ENCODE assay signal across 8 mouse cellular contexts in the genomic region with DNA sequence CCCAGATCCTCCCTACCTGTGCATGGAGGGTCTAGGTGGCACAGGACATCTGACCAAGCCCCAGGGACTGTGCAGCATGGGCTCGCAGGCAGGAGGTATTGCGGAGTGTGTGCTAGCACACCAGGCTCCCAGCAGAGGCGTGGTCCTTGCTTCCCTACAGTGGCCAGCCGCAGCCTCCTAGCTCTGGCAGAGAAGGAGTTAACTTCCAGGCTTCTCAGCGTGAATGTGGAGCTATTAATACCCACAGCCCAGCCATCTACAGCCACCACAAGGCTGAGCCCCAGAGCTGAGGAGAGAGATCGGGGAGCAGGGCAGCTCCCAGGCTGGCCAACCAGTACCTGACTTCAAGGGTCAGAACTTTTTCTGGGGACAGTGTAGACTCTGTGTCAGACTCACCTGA. TPM values are rescaled to one million over a fixed set of nuclear protein-coding genes. Genes with fewer than 3 reads are reported as not detected.
DNase-seq lines count a peak whose midpoint lies in the region; ATAC-seq and TF ChIP-seq lines count a peak whose summit lies in the region.

No protein-coding gene starts in this region.

- no peak for DNase-seq in lung, postnatal 0 days (ENCODE audit: low spot score)
- no peak for DNase-seq in lung, postnatal 4 days
- DNase-seq in hindbrain, embryonic 14.5 days (ENCODE audit: low spot score): no peak
- peak; percentile 59 for DNase-seq in skeletal muscle tissue, adult 2 months (ENCODE audit: low read depth, low spot score)
- DNase-seq in adrenal gland, postnatal 4 days (ENCODE audit: low spot score in 2 of 2): no peak
- no peak for DNase-seq in natural killer cell, adult 2 months (ENCODE audit: low spot score in 2 of 2)
- DNase-seq in liver: no peak

- H3K4me1 ChIP-seq in lung, postnatal 0 days (ENCODE audit: insufficient read depth, low read depth, low read length): no peaks in the 10 kb centered on the region
- peaks cover 6% of the 10 kb centered on the region for H3K4me1 ChIP-seq in forebrain, embryonic 15.5 days
- peaks cover 6% of the 10 kb centered on the region for H3K4me1 ChIP-seq in hindbrain, embryonic 14.5 days (replicated peaks; ENCODE audit: control insufficient read depth, insufficient read depth, low read length)

- no peaks in the 10 kb centered on the region for H3K36me3 ChIP-seq in lung, postnatal 0 days (ENCODE audit: insufficient read depth, low read length)
- no peaks in the 10 kb centered on the region for H3K36me3 ChIP-seq in forebrain, embryonic 15.5 days
- no peaks in the 10 kb centered on the region for H3K36me3 ChIP-seq in hindbrain, embryonic 14.5 days (replicated peaks; ENCODE audit: control insufficient read depth, insufficient read depth)

- WGBS in lung, postnatal 0 days: 2% methylated on average over 6 of the region's 6 CpGs
- WGBS in forebrain, embryonic 15.5 days: 9% methylated on average over 6 of the region's 6 CpGs
- 4% methylated on average over 6 of the region's 6 CpGs for WGBS in hindbrain, embryonic 14.5 days

- TF ChIP-seq EP300 in lung, postnatal 0 days (IDR thresholded peaks at IDR 0.05): no peak

- no peak overlapping the region for H3K9ac ChIP-seq in lung, postnatal 0 days (replicated peaks; ENCODE audit: low read depth)
- H3K9ac ChIP-seq in forebrain, embryonic 15.5 days (replicated peaks): 0 out of 2 replicates have a peak overlapping the region, but pooled peaks have one; percentile 19
- H3K9ac ChIP-seq in hindbrain, embryonic 14.5 days: 0 out of 2 replicates have a peak overlapping the region, but pooled peaks have one; percentile 13

- H3K27ac ChIP-seq in lung, postnatal 0 days (ENCODE audit: low read length): no peak overlapping the region
- no peak overlapping the region for H3K27ac ChIP-seq in forebrain, embryonic 15.5 days (replicated peaks)
- H3K27ac ChIP-seq in hindbrain, embryonic 14.5 days: no peak overlapping the region

- H3K27me3 ChIP-seq in lung, postnatal 0 days (replicated peaks; ENCODE audit: insufficient read depth, low read length): no peaks in the 10 kb centered on the region
- no peaks in the 10 kb centered on the region for H3K27me3 ChIP-seq in forebrain, embryonic 15.5 days
- no peaks in the 10 kb centered on the region for H3K27me3 ChIP-seq in hindbrain, embryonic 14.5 days (ENCODE audit: control insufficient read depth, insufficient read depth, low read length)

- no peak overlapping the region for H3K4me2 ChIP-seq in lung, postnatal 0 days (replicated peaks; ENCODE audit: low read depth, low read length)
- H3K4me2 ChIP-seq in forebrain, embryonic 15.5 days (replicated peaks): peak overlapping the region; percentile 5; the same call in 1 of the 2 replicates
- peak overlapping the region; percentile 23 for H3K4me2 ChIP-seq in hindbrain, embryonic 14.5 days (replicated peaks)

- TF ChIP-seq CTCF in lung, postnatal 0 days (IDR thresholded peaks at IDR 0.05): no peak

- H3K4me3 ChIP-seq in lung, postnatal 0 days (ENCODE audit: low read depth, low read length): no peak overlapping the region
- no peak overlapping the region for H3K4me3 ChIP-seq in forebrain, embryonic 15.5 days
- H3K4me3 ChIP-seq in hindbrain, embryonic 14.5 days (replicated peaks; ENCODE audit: low read length): no peak overlapping the region

- peak; percentile 17; the same call in 1 of the 2 replicates for ATAC-seq in lung, postnatal 0 days
- ATAC-seq in forebrain, embryonic 15.5 days (replicated peaks): no peak
- no peak for ATAC-seq in hindbrain, embryonic 14.5 days (ENCODE audit: low FRiP score)

- H3K9me3 ChIP-seq in lung, postnatal 0 days (ENCODE audit: low read length): no peaks in the 10 kb centered on the region
- H3K9me3 ChIP-seq in forebrain, embryonic 15.5 days: no peaks in the 10 kb centered on the region
- no peaks in the 10 kb centered on the region for H3K9me3 ChIP-seq in hindbrain, embryonic 14.5 days (ENCODE audit: control insufficient read depth, low read length)

RNA-seq across cellular contexts. Expression of gene Sbk1, which starts 24.3 kb away (rescaled TPM):
- 5.5 and 5.7 TPM in 2 replicates for polyA plus RNA-seq in lung, postnatal 0 days (2015; fragmentation: Nextera tagmentation; extraction: Ambion mirVana)
- 336 and 348 TPM in 2 replicates for polyA plus RNA-seq in forebrain, embryonic 15.5 days (2015; fragmentation: Nextera tagmentation; extraction: Ambion mirVana)
- polyA plus RNA-seq in hindbrain, embryonic 14.5 days (2014; fragmentation: Nextera tagmentation; extraction: Ambion mirVana): 290 and 319 TPM in 2 replicates
- 10 to 100 TPM; 60.4 to 60.6 TPM for total RNA-seq in adrenal gland, postnatal 4 days (2021)

RNA-seq across cellular contexts. Expression of gene Xpo6, which starts 47.8 kb away (rescaled TPM):
- 19.7 and 20.8 TPM in 2 replicates for polyA plus RNA-seq in lung, postnatal 0 days (2015; fragmentation: Nextera tagmentation; extraction: Ambion mirVana)
- polyA plus RNA-seq in forebrain, embryonic 15.5 days (2015; fragmentation: Nextera tagmentation; extraction: Ambion mirVana): 48.7 and 51.2 TPM in 2 replicates
- polyA plus RNA-seq in hindbrain, embryonic 14.5 days (2014; fragmentation: Nextera tagmentation; extraction: Ambion mirVana): 63.9 and 69.3 TPM in 2 replicates
- total RNA-seq in adrenal gland, postnatal 4 days (2021): 100 to 1,000 TPM in 1 of 2 experiments, 10 to 100 TPM in 1; 98.4 to 103 TPM

Comparison
In these comparisons a context has a peak if more than half of its experiments do, and no peak if none do; other contexts are left out.
1. RNA of gene Sbk1, which starts 24.3 kb away (polyA plus RNA-seq): 336 to 348 TPM in forebrain, embryonic 15.5 days and 290 to 319 TPM in hindbrain, embryonic 14.5 days; 5.5 to 5.7 TPM in lung, postnatal 0 days; every median in the first group is over 10 times any median in the second.